Mouse (Mus musculus) gastrocnemius, postnatal 14 days (tissue): ENCODE results near the gene Gm20388. TPM values are rescaled to one million over a fixed set of nuclear protein-coding genes. Genes with fewer than 3 reads are reported as not detected.

Source experiments
- DNase-seq: peaks from one replicate; pipeline ENCODE4 v3.0.0; 2021; ENCODE audit warnings: mixed read lengths
- intact Hi-C: fragments of 180-260 bp; cut with DNase I; formaldehyde crosslinking; loops from one replicate; pipeline ENCODE4 v1.15.1; 2025; ENCODE audit warnings: low total_unique reads
- total RNA-seq, 2 experiments: library from RNA; stranded (reverse); gene quantifications; 2 replicates each; pipeline ENCODE4 v1.2.3; 2021

Gene Gm20388
- total RNA-seq, 2 experiments from 2014 or later, result 5.6 to 6.0 TPM

DNA sequence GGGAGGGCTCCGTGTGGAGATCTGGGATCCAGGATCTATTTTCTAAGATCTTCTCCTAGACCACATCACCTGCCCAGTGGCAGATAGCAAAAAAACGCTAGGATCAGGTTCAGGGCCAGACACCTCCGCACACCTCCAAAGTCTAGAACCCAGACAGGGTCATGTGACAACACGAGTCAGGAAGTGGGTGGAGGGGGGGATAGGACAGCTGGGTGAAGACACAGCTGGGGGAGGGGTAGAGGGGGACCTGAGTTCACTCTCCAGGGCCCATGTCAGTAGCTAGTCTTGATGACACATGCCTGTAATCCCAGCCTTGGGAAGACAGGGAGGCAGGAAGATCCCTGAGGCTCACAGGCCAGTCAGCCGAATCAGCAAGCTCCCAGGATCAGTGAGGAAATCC, 1114.8 kb downstream of the Gm20388 start:
- intact Hi-C loops, result no loop called here

GRCm38 (mm10) chr8:121027787-121028186, 1117.1 kb downstream of the Gm20388 start:
- intact Hi-C loops, result no loop called here
- peak; percentile 47 for DNase-seq

More for the DNA sequence above, 1114.8 kb downstream of the Gm20388 start:
- no peak for DNase-seq

- no peak for DNase-seq
These were observed 1118.4 kb downstream of the Gm20388 start for GRCm38 (mm10) chr8:121029076-121029475.

GRCm38 (mm10) chr8:121030496-121031040, 1119.9 kb downstream of the Gm20388 start:
- intact Hi-C loops, result no loop called here
- no peak for DNase-seq

More at GRCm38 (mm10) chr8:121029076-121029475, 1118.4 kb downstream of the Gm20388 start:
- intact Hi-C loops, result no loop called here

DNA sequence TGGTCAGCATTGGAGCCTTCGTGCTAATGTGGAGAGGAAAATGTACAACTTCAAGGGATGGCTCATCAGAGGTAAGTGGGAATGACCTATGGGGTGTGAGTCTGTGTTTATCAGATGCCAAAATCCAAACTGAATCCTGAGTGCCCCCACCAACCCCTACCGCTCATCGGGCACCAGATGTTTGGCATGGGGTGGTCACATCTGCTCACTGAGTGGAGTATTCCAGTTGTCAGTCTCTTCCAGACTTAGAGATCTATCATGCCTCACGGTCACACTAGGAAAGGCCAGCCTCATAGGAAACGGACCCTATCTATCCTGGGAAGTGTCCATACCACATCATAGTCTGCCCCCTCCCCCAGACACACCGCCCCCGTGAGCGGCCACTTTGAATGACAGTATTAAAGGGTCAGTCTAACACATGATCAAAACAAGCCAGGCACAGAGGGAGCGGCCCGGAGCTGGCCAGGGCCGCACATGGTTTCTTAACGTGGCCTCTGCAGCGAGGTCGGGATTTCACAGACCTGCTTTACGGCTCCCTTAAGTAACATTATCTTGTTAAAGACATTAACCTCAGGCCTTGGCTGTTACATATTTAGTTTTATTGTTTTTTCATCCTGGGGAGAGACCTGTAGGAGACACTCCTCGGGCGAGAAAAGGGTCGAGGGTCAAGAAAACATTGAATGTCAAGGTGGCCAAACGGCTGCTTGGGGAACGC, 1122.8 kb downstream of the Gm20388 start:
- intact Hi-C loops, result no loop called here
- DNase-seq, result no peak

GRCm38 (mm10) chr8:121035611-121036010, 1125.0 kb downstream of the Gm20388 start:
- no peak for DNase-seq
- intact Hi-C loops, result no loop called here

DNA sequence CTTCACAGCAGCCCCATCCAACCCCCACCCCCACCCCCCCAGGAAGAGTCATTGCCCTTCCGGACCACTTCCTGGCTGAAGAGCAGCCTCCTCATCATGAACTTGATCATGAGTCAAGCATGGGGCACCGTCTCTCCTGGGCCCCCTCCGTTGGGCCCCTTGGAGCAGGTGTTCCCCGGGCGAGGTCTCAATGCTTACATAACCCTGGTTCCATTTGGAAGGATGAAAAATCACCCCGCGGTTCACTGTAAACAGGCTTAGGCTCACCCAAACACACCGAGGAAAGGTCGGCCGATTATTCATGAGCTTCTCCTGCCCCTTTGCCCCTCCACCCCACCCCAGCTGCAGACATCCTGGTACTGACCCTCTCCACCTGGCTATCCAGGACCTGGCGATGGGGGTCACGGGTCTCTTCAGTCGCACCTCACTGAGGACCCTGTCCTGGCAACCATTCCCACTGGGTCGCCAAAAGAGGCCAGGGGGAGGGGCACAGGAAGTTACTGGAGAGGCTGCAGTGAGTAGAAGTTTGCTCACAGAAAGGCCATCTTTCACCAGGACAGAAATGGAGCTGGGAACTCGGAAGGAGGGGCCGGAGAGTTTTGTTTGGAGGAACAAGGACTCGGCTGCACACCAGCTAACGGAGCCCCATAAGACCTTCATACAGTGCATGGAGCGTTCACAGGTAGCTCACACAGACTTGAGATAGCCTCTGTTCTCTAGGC, 1133.2 kb downstream of the Gm20388 start:
- no peak for DNase-seq
- intact Hi-C loops, result no loop called here

DNA sequence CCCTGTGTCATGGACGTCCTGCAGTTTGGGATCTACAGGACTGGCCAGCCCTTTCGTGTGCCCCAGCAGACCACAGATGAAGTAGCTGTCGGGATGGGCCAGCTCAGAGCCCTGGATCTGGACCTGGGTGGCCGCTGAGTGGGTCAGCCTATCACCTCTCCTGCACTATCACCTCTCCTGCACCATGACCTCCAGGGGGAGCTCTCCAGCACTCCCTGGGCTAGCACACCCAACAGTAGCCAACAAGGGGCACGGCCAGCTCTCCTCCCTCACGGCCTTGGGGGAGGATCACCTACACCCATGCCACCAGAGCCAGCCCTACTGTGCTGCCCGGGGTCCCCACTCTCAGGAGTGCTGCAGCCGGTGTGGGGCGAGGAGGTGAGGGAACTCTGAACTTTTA, 1136.8 kb downstream of the Gm20388 start:
- intact Hi-C loops, result no loop called here
- no peak for DNase-seq

GRCm38 (mm10) chr8:121058081-121058480, 1147.4 kb downstream of the Gm20388 start:
- intact Hi-C loops, result no loop called here
- no peak for DNase-seq

GRCm38 (mm10) chr8:121059098-121059497, 1148.5 kb downstream of the Gm20388 start:
- intact Hi-C loops, result no loop called here
- DNase-seq, result no peak

DNA sequence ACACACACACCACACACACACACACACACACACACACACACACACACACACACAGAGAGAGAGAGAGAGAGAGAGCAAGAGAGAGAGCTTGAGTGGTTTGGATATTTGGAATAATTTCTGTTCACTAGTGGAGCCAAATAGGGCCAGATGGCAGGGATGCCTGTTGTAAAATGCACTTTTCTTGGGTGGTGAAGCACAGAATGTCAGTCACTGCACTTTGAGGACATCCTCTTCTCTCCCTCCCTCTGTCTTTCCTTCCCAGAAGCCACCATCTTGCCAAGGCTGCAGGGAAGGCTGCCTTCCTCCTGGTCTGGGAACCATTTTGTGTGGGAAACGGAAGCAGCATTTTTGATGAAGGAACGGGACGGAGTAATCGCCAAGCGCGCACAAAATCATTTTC, 1151.9 kb downstream of the Gm20388 start:
- no peak for DNase-seq
- intact Hi-C loops, result no loop called here

- DNase-seq, result no peak
- intact Hi-C loops, result no loop called here
These were observed 1153.0 kb downstream of the Gm20388 start for GRCm38 (mm10) chr8:121063649-121064048.

- intact Hi-C loops, result no loop called here
- no peak for DNase-seq
These were observed 1160.8 kb downstream of the Gm20388 start for GRCm38 (mm10) chr8:121071454-121071853.

DNA sequence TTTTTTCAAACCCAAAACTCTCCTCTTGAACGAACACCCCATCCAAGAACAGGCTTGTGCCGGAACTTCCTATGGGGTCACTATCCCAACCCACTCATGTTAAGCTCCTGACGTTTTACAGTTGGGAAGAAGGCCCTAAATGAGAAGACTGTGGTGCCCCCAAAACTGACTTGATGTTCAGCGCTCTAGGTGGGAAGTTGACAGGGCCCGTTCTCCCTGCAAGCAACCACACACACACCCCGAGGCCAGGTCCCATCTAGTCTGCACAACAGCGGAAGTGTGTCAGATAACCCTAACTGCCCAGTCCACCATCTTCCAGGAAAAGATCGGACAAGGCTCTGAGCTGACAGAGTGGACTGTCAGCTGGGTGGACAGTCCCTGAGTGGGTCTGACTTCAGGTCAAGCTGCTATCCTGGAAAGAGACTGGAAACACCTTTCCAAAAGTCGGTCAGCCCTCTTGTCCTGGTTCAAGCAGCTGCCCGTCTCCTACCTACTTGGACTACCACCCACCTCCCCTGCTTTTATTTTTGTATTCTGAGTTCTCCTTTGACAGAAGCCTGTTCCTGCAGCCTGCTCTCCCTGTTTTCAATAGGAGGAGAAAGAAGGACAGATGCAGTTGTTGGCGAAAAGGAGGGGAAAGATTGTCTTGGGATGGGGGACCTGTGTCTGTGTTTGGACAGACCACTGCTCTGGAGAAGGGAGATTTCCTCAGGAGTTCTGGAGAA, 1161.9 kb downstream of the Gm20388 start:
- intact Hi-C loops, result no loop called here
- DNase-seq, result no peak

- no peak for DNase-seq
- intact Hi-C loops, result no loop called here
These were observed 1162.8 kb downstream of the Gm20388 start for GRCm38 (mm10) chr8:121073174-121074107.

DNA sequence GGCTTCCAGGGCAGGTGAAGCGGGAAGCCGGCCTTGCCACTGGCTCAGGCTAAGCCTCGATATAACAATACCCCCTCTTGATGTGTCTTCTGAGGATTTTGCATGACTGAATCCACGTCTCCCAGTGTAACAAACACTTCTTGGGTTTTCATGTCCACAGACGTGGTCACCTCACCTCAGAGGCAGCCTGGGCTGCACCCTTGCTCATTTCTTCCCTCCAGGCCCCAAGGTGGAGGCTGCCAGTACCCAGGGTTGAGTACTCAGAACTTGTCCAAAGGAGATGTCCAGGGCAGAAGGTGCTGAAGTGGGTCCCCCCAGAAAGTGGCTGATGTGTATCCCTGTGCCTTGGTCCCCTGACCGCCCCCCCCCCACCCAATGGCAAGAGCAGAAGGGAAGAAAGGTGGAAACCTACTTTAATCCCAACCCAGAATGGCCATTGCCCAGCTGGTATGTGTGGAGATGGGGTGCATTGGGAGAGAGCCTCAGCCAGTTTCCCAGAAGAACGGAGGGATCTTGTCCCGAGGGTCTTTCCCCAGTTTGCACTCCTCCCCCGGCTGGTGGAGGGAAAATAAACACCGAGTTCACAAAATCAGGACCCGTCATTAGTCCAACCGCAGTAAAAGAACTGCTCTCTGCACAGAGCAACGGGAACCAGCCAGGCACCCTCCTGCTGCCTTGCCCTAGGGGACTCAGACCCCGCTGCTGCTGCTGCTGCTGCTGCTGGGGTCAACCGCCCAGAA, 1163.6 kb downstream of the Gm20388 start:
- no peak for DNase-seq
- intact Hi-C loops, result no loop called here

- no peak for DNase-seq
- intact Hi-C loops, result no loop called here
These were observed 1164.2 kb downstream of the Gm20388 start for GRCm38 (mm10) chr8:121074848-121075145.

GRCm38 (mm10) chr8:121075936-121076335, 1165.3 kb downstream of the Gm20388 start:
- DNase-seq, result no peak
- intact Hi-C loops, result no loop called here

GRCm38 (mm10) chr8:121076555-121076954, 1165.9 kb downstream of the Gm20388 start:
- intact Hi-C loops, result no loop called here
- DNase-seq, result no peak
